Mouse (Mus musculus) macrophage (primary cell): ENCODE results near the gene Lhx6. TPM values are rescaled to one million over a fixed set of nuclear protein-coding genes. Genes with fewer than 3 reads are reported as not detected.

Experiments used
- H3K27ac ChIP-seq: fragments of 350-480 bp; formaldehyde crosslinking; 2 replicates; pipeline ENCODE4 v1.9.0; 2021
- H3K36me3 ChIP-seq: fragments of 350-480 bp; formaldehyde crosslinking; 2 replicates; pipeline ENCODE4 v1.9.0; 2021; ENCODE audit errors: inconsistent target
- H3K4me3 ChIP-seq: fragments of 350-480 bp; formaldehyde crosslinking; 2 replicates; pipeline ENCODE4 v1.9.0; 2021; ENCODE audit errors: inconsistent target
- H3K79me2 ChIP-seq: fragments of 350-480 bp; formaldehyde crosslinking; 2 replicates; pipeline ENCODE4 v1.9.0; 2021; ENCODE audit errors: inconsistent target
- WGBS: methylation state at CpG from one replicate; pipeline ENCODE4 v1.1.7; 2026; ENCODE audit warnings: inconsistent platforms; ENCODE audit not compliant: missing documents; 5-methylcytosine and 5-hydroxymethylcytosine counted together
- polyA plus RNA-seq: library from polyadenylated mRNA; stranded (reverse); fragments of 250-400 nt; gene quantifications from 3 replicates; pipeline ENCODE4 v1.2.4, GENCODE M21; 2018; ENCODE audit warnings: inconsistent platforms

Gene Lhx6
- polyA plus RNA-seq, 1 experiment from 2014 or later: not detected

GRCm38 (mm10) chr2:36077160-36077761 is 27.9 kb downstream of the Lhx6 start:
- no peaks in the 10 kb centered on the region for H3K79me2 ChIP-seq
- no peaks in the 10 kb centered on the region for H3K36me3 ChIP-seq
- WGBS: 61% methylated on average over 11 of the region's 11 CpGs
- no peak overlapping the region for H3K27ac ChIP-seq
- H3K4me3 ChIP-seq: no peak overlapping the region

DNA sequence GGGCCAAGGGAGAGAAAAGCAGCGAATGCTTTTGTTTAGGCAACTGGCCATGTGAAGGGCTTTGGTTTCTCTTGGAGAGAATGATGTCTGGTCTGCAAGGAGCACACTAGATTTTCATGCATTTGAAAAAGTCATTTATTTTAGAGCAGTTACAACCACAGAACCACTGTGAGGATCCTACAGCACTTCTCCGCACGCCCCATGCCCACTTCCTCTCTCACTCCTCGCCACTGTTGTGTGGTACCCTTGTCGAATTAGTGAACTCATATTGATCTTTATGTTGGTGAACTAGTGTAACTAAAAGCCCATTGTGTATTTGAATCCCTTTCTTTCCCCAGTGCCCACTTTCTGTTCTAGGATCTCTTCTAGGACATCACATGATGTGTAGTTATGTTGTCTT is 30.0 kb downstream of the Lhx6 start:
- WGBS: 22% methylated on average over 5 of the region's 5 CpGs
- Histone ChIP-seq H3K4me3 (no peak overlapping the region), H3K27ac (no peak overlapping the region), H3K79me2 (no peaks in the 10 kb centered on the region), H3K36me3 (no peaks in the 10 kb centered on the region)

DNA sequence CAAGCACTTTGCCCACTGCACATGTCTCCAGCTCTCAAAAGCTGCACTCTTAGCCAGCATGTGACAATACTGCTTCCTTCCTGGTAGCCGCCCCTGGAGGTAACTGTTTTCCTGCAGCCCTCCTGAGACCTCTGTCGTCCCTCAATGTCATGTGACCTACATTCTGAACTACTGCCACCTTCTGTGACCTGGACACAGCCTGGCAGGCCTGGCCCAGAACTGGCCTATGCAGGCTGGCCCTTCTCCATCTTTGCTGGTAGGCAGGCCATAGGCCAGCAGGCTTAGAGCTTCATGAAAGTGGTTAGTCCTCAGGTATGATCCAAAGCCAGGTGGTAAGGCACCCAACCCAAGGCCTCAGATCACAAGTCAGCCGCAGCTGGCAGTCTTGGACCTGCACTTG is 31.4 kb downstream of the Lhx6 start:
- Histone ChIP-seq H3K79me2 (no peaks in the 10 kb centered on the region), H3K27ac (no peak overlapping the region), H3K36me3 (no peaks in the 10 kb centered on the region), H3K4me3 (no peak overlapping the region)
- WGBS: 45% methylated on average over 3 of the region's 3 CpGs

DNA sequence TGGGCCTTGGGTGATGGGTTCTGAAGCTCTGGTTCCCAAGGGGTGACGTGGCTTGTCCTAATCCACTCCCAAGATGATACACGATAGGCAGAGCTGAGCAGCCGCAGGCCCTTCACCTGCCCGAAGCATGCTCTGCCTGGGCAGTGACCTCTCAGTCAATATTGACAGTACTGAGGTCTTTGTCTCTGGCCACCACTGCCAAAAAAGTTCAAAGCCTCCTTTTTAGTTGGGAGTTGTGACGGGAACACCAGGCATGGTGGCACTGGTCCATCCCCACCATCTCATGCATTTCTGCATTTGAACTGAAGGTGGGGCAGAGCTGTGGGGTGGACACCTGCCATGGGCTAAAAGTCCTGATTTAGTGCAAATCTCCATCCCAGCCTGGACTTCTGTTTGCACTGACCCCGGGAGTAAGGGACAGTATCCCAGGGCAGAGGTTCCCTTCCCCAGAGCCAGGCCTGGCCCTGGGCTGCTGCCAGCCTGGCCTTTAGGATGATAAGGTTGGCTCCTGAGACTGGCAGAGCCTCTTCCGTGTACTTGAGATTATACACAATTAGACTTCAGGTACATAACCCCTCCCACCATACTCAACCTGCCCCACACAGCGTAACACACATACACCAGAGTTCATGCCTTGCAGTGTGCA is 33.4 kb downstream of the Lhx6 start:
- H3K27ac ChIP-seq: no peak overlapping the region
- WGBS: 89% methylated on average over 8 of the region's 8 CpGs
- no peaks in the 10 kb centered on the region for H3K36me3 ChIP-seq
- no peak overlapping the region for H3K4me3 ChIP-seq
- H3K79me2 ChIP-seq: no peaks in the 10 kb centered on the region

- H3K36me3 ChIP-seq: no peaks in the 10 kb centered on the region
- H3K4me3 ChIP-seq: no peak overlapping the region
- 94% methylated on average over 9 of the region's 9 CpGs for WGBS
- H3K79me2 ChIP-seq: no peaks in the 10 kb centered on the region
- no peak overlapping the region for H3K27ac ChIP-seq
These were observed 38.1 kb downstream of the Lhx6 start for GRCm38 (mm10) chr2:36067132-36067531.

DNA sequence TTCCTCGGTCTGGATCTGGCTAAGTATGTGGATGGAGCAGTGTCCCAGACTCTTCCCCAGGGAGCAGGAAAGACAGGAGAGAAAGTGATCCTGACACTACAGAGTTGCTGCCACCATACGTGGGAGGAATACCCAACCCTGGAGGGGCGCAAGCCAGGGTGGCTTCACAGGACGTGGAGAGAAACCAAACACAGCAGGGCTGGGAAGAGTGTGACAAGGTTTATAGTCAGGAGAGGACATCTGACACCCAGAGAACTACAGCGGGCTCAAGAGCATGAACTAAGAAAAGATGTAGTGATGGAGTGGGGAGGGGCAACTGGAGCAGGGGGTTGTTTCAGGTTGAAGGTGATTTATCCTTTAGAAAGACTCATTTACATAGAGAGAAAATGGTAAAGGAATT is 43.8 kb downstream of the Lhx6 start:
- WGBS: 88% methylated on average over 5 of the region's 5 CpGs
- H3K4me3 ChIP-seq: no peak overlapping the region
- H3K36me3 ChIP-seq: no peaks in the 10 kb centered on the region

DNA sequence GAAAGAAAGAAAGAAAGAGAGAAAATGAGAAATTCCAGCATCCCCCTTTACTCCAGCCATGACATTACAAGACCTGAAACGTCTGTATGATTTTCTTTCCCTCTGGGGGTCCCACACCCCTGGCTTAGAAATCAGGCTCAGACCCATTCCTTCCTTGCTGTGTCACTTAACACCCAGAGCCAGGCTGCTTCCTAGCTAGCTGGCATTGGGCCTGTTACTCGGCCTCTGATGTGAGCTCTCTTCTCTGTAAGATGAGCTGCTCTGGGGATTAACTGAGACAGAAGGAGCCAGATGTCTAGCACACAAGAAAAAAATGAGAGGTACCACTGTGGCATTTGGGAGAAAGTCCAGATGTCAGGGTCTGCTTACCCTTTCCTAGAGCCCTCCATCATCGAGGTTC is 49.0 kb downstream of the Lhx6 start:
- Histone ChIP-seq H3K27ac (no peak overlapping the region), H3K36me3 (no peaks in the 10 kb centered on the region), H3K79me2 (no peaks in the 10 kb centered on the region), H3K4me3 (no peak overlapping the region)
- WGBS: 88% methylated on average over 3 of the region's 3 CpGs

More for the DNA sequence above, 43.8 kb downstream of the Lhx6 start:
- no peaks in the 10 kb centered on the region for H3K79me2 ChIP-seq
- H3K27ac ChIP-seq: no peak overlapping the region

DNA sequence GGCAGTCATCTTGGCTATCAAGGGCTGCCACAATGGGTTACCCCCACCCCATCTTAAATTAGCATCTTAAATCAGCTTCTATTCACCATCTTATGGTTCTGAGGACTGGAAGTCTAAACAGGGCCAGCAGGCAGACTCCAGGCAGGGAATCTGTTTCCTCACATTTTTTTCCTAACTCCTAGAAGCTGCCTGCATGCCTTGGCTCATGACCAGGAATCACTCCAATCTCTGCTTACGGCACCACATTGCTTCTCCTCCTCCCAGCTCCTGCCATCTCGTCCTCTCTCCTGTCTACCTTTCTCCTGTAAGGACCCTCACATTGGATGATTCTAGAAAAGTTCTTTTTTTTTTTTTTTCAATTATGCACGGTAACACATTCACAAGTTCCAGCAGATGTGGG is 52.0 kb downstream of the Lhx6 start:
- 89% methylated on average over 3 of the region's 3 CpGs for WGBS

GRCm38 (mm10) chr2:36049567-36049954 is 55.6 kb downstream of the Lhx6 start:
- Histone ChIP-seq H3K4me3 (peak overlapping the region; percentile 90), H3K36me3 (no peaks in the 10 kb centered on the region)
- 21% methylated on average over 10 of the region's 10 CpGs for WGBS

More for the DNA sequence above, 52.0 kb downstream of the Lhx6 start:
- Histone ChIP-seq H3K36me3 (no peaks in the 10 kb centered on the region), H3K79me2 (peaks cover 9% of the 10 kb centered on the region), H3K27ac (no peak overlapping the region), H3K4me3 (no peak overlapping the region)

GRCm38 (mm10) chr2:36048748-36049566 is 56.3 kb downstream of the Lhx6 start, which contains the start of the genes Ndufa8 and Morn5:
Ndufa8 (minus strand) TSS chr2:36049406.
Morn5 (plus strand) TSS chr2:36049458.
- under 1% methylated on average over 44 of the region's 44 CpGs for WGBS
- peaks cover 5% of the 10 kb centered on the region; the same call in 1 of the 2 replicates for H3K36me3 ChIP-seq
- H3K4me3 ChIP-seq: peak within 1 kb of the TSS; percentile 90
- peaks cover 52% of the 10 kb centered on the region for H3K79me2 ChIP-seq
- H3K27ac ChIP-seq: peak within 1 kb of the TSS; percentile 53

More at GRCm38 (mm10) chr2:36049567-36049954, 55.6 kb downstream of the Lhx6 start:
- Histone ChIP-seq H3K79me2 (peaks cover 45% of the 10 kb centered on the region), H3K27ac (no peak overlapping the region)

GRCm38 (mm10) chr2:36048164-36048563 is 57.0 kb downstream of the Lhx6 start:
- Histone ChIP-seq H3K36me3 (peaks cover 13% of the 10 kb centered on the region), H3K79me2 (peaks cover 59% of the 10 kb centered on the region), H3K27ac (peak overlapping the region; percentile 53; the same call in 1 of the 2 replicates), H3K4me3 (peak overlapping the region; percentile 90)
- 52% methylated on average over 8 of the region's 8 CpGs for WGBS

DNA sequence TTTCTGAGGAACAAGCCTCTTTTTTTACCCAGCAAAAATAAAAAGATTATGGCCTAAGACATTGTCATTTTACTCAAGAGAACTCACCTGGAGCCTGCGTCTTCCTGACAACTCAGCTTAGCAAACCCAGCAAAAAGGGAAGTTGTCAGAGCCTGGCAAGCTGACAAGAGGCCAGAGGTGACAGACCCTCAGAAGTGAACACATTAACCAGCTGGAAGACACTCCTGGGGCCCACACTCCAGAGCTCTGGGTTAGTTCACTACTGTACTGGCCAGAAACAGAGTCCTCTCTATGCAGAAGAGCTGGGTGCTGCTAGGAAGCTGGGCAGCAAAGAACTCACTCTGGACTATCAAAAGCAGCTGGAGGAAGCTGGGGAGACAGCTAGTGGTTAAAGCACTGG is 64.3 kb downstream of the Lhx6 start:
- peaks cover 52% of the 10 kb centered on the region for H3K36me3 ChIP-seq
- peaks cover 61% of the 10 kb centered on the region for H3K79me2 ChIP-seq
- H3K27ac ChIP-seq: no peak overlapping the region
- H3K4me3 ChIP-seq: no peak overlapping the region
- WGBS: 59% methylated on average over 1 of the region's 1 CpGs

DNA sequence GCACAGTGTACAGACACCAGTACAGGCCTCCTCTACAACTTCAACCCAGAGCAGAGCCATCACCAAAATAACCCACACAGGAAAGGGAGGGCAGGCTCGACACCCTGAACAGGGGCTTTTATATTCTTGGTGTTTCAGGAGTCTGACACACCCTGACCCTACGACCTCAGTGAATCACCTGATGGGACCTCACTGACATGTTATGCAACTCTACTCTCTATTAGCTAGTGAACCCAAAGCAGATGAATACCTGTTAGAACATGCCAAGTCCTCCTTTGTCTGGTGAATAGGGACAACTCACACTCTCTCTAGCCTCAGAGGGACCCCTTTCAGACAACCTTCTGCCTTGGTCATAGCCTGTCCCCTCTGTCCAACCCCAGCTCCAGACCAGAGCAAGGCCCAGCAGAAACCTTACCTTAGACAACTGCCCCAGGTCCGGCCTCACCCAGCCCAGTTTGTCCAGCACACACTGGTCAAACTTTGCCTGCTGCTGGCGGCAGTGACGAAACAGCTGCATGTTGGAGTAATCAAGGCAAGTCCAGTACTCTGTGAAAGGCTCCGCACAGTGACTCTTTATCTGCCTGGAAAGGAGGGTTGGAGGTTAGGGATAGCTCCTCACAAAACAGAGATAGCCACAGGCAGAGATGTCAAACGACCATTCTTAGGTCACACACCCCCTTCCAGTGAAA is 65.8 kb downstream of the Lhx6 start:
- 93% methylated on average over 7 of the region's 7 CpGs for WGBS
- Histone ChIP-seq H3K4me3 (no peak overlapping the region), H3K36me3 (peaks cover 51% of the 10 kb centered on the region), H3K27ac (no peak overlapping the region), H3K79me2 (peaks cover 47% of the 10 kb centered on the region)

- H3K79me2 ChIP-seq: peaks cover 8% of the 10 kb centered on the region; the same call in 1 of the 2 replicates
- H3K36me3 ChIP-seq: peaks cover 35% of the 10 kb centered on the region; the same call in 1 of the 2 replicates
- peak overlapping the region; percentile 42 for H3K27ac ChIP-seq
- no peak overlapping the region for H3K4me3 ChIP-seq
- WGBS: 9% methylated on average over 11 of the region's 11 CpGs
These were observed 69.7 kb downstream of the Lhx6 start for GRCm38 (mm10) chr2:36035413-36036081.
